Mouse (Mus musculus): ENCODE measurements around the gene Gm1043. TPM values are rescaled to one million over a fixed set of nuclear protein-coding genes. Genes with fewer than 3 reads are reported as not detected.

Gm1043 gene
- polyA plus RNA-seq, 1 experiment from 2014 or later = not detected

DNA sequence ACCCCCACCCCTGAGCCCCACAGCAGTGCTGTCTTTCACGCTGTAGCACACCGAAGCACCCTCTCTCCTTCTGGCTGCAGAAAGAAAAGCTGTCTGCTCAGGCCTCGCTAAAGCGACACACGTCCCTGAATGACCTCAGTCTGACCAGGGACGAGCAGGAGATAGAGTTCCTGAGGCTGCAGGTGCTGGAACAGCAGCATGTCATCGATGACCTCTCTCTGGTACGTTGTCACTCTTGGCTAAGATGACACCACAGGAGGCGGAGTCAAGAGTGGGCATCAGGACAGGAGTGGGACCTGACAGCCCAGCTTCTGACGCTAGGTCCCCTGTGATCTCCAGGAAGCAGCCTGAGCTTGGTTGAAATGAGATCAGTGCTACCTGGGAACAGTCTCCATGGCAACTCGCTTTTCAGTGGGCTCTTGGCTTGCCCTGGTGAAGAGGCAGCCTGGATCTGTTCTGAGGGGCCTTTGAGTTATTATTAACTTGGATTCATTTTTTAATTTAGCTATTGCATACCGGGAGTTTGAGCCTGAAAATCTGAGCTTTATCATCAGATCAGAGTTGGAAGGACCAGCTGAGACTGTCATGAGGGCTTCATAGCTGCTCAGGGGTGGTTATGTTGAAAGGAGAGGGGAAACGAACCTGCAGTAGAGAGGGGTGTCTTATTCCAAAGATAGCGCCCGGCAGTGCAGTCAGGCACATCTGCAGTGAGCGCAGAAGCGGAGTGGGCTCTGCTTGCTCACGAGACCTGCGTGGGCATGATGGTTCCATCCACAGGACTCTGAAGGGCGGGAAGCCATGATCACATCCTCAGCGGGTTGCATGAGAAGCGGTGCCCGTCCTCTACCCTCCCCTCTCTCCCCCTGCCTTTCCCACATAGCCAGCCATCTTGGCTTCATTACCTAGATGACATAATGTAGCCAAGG, 20.6 kb downstream of the Gm1043 start:
- DNase-seq (ENCODE audit: low spot score) = no peak
- 78% methylated on average over 23 of the region's 23 CpGs for WGBS
- no peak overlapping the region for H3K9ac ChIP-seq (replicated peaks; ENCODE audit: low read length)
- H3K27ac ChIP-seq (replicated peaks; ENCODE audit: low read depth, low read length) = no peak overlapping the region
- no peak for ATAC-seq (replicated peaks; ENCODE audit: insufficient number of reproducible peaks, low FRiP score, low TSS enrichment, low read depth)
- no peaks in the 10 kb centered on the region for H3K36me3 ChIP-seq (replicated peaks; ENCODE audit: control insufficient read depth, insufficient read depth, low read depth, low read length)
- H3K9me3 ChIP-seq (replicated peaks; ENCODE audit: control insufficient read depth, low read length) = no peaks in the 10 kb centered on the region
- no peaks in the 10 kb centered on the region for H3K27me3 ChIP-seq (ENCODE audit: control insufficient read depth, insufficient read depth, low read length)
- no peak overlapping the region for H3K4me3 ChIP-seq (ENCODE audit: low read depth, low read length)
- H3K4me1 ChIP-seq (ENCODE audit: control insufficient read depth, insufficient read depth, low read length) = no peaks in the 10 kb centered on the region
- H3K4me2 ChIP-seq (ENCODE audit: low read depth, low read length) = no peak overlapping the region

DNA sequence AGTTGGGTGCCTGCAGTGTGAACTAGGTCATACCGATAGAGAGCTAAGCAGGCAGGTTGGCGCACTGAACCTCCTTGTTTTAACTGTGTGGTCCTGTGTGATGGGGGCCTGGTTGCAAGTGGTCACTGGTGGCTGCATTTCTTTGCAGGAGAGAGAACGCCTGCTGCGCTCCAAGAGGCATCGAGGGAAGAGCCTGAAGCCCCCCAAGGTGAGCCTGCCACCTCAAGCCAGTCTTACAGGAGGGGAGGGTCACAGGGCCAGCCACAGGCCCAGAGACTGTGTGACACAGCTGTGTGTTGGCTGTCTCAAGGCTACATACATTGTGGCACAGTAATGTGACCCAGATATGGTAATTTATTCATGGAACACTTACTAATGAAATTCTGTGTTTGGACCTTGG, 21.9 kb downstream of the Gm1043 start:
- Histone ChIP-seq H3K9ac (replicated peaks; ENCODE audit: low read length) (no peak overlapping the region), H3K36me3 (replicated peaks; ENCODE audit: control insufficient read depth, insufficient read depth, low read depth, low read length) (no peaks in the 10 kb centered on the region), H3K27ac (replicated peaks; ENCODE audit: low read depth, low read length) (no peak overlapping the region), H3K9me3 (replicated peaks; ENCODE audit: control insufficient read depth, low read length) (no peaks in the 10 kb centered on the region), H3K4me2 (ENCODE audit: low read depth, low read length) (no peak overlapping the region), H3K4me1 (ENCODE audit: control insufficient read depth, insufficient read depth, low read length) (no peaks in the 10 kb centered on the region), H3K4me3 (ENCODE audit: low read depth, low read length) (no peak overlapping the region), H3K27me3 (ENCODE audit: control insufficient read depth, insufficient read depth, low read length) (no peaks in the 10 kb centered on the region)
- ATAC-seq (replicated peaks; ENCODE audit: insufficient number of reproducible peaks, low FRiP score, low TSS enrichment, low read depth) = no peak
- WGBS = 79% methylated on average over 5 of the region's 5 CpGs
- no peak for DNase-seq (ENCODE audit: low spot score)

DNA sequence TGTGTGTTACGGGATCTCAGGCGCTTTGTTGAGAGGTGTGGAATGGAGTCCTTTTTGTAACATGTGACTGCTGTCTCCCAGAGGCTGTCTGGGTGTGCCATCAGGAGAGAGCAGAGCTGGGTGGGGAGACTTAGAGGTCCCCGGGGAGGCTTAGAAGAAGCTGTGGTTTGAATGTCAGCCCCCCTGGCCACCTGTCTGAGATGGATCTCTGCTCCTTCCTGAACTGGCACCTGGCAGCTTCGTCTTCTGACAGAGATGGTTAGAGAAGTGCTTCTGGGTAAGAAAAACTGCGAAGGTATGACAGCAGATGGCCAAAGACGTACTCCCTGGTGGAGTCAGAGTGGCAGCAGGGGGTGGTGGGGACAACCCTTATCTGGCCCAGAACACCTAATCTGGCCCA, 22.4 kb downstream of the Gm1043 start:
- no peak overlapping the region for H3K9ac ChIP-seq (replicated peaks; ENCODE audit: low read length)
- no peaks in the 10 kb centered on the region for H3K27me3 ChIP-seq (ENCODE audit: control insufficient read depth, insufficient read depth, low read length)

DNA sequence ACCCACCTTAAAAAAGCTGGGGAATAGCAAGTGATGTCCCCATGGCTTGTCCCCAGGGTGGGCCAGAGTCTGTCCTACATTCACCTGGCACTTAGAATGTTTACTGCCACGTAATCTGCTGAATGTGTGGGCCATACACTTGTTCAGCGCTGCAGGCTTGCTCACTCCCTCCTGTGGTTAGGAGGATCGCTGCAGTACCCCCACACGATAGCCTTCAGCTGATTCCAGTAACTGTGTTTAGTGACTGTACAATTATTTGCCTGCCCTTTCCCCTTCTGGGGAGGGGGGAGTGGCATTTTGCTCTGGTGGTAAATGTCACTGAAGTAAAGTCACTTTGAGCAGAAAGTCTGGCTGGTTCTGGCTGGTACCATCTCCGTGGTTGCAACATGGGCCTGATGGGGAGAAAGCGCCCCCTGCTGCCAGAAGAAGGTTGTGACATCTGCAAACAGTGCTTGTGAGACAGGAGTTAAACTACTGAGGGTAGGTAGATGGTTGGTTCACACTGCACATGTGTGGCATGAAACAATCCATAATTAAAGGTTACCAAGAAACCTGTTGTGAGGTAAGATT, 24.2 kb downstream of the Gm1043 start:
- H3K4me1 ChIP-seq (ENCODE audit: control insufficient read depth, insufficient read depth, low read length) = no peaks in the 10 kb centered on the region
- H3K36me3 ChIP-seq (replicated peaks; ENCODE audit: control insufficient read depth, insufficient read depth, low read depth, low read length) = no peaks in the 10 kb centered on the region
- WGBS = 39% methylated on average over 6 of the region's 6 CpGs
- ATAC-seq (replicated peaks; ENCODE audit: insufficient number of reproducible peaks, low FRiP score, low TSS enrichment, low read depth) (no peak), DNase-seq (ENCODE audit: low spot score) (peak; percentile 70)
- no peak overlapping the region for H3K27ac ChIP-seq (replicated peaks; ENCODE audit: low read depth, low read length)
- H3K27me3 ChIP-seq (ENCODE audit: control insufficient read depth, insufficient read depth, low read length) = no peaks in the 10 kb centered on the region
- H3K9me3 ChIP-seq (replicated peaks; ENCODE audit: control insufficient read depth, low read length) = no peaks in the 10 kb centered on the region
- no peak overlapping the region for H3K4me2 ChIP-seq (ENCODE audit: low read depth, low read length)
- no peak overlapping the region for H3K4me3 ChIP-seq (ENCODE audit: low read depth, low read length)
- H3K9ac ChIP-seq (replicated peaks; ENCODE audit: low read length) = no peak overlapping the region

More for the DNA sequence above, 22.4 kb downstream of the Gm1043 start:
- no peak overlapping the region for H3K4me2 ChIP-seq (ENCODE audit: low read depth, low read length)
- no peaks in the 10 kb centered on the region for H3K4me1 ChIP-seq (ENCODE audit: control insufficient read depth, insufficient read depth, low read length)
- ATAC-seq (replicated peaks; ENCODE audit: insufficient number of reproducible peaks, low FRiP score, low TSS enrichment, low read depth) (no peak), DNase-seq (ENCODE audit: low spot score) (no peak)
- no peaks in the 10 kb centered on the region for H3K36me3 ChIP-seq (replicated peaks; ENCODE audit: control insufficient read depth, insufficient read depth, low read depth, low read length)
- H3K4me3 ChIP-seq (ENCODE audit: low read depth, low read length) = no peak overlapping the region
- H3K9me3 ChIP-seq (replicated peaks; ENCODE audit: control insufficient read depth, low read length) = no peaks in the 10 kb centered on the region
- no peak overlapping the region for H3K27ac ChIP-seq (replicated peaks; ENCODE audit: low read depth, low read length)
- WGBS = 81% methylated on average over 6 of the region's 6 CpGs

DNA sequence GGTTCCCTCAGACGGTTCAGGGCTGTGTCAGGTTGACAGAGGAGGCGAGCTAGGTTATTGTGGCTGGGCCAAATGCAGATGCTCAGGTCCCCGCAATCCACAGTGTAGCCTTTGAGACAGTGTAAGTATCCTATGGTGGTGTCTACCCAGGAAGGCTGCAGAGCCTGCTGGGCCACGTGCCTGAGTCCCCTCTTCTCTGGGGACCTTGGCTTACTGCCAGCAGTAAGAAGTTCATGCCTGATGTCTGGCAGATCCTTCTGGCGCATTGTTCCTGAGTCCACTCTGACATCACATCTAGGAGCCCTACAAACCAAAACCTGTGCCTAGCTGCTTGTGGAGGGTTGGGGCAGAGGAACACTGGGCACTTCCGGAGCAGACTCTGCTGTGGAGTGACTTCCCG, 27.2 kb downstream of the Gm1043 start:
- Histone ChIP-seq H3K4me2 (ENCODE audit: low read depth, low read length) (no peak overlapping the region), H3K9me3 (replicated peaks; ENCODE audit: control insufficient read depth, low read length) (no peaks in the 10 kb centered on the region), H3K27ac (replicated peaks; ENCODE audit: low read depth, low read length) (no peak overlapping the region), H3K4me3 (ENCODE audit: low read depth, low read length) (no peak overlapping the region), H3K36me3 (replicated peaks; ENCODE audit: control insufficient read depth, insufficient read depth, low read depth, low read length) (no peaks in the 10 kb centered on the region), H3K27me3 (ENCODE audit: control insufficient read depth, insufficient read depth, low read length) (no peaks in the 10 kb centered on the region), H3K9ac (replicated peaks; ENCODE audit: low read length) (no peak overlapping the region), H3K4me1 (ENCODE audit: control insufficient read depth, insufficient read depth, low read length) (no peaks in the 10 kb centered on the region)
- 79% methylated on average over 7 of the region's 7 CpGs for WGBS
- no peak for ATAC-seq (replicated peaks; ENCODE audit: insufficient number of reproducible peaks, low FRiP score, low TSS enrichment, low read depth)
- DNase-seq (ENCODE audit: low spot score) = no peak

DNA sequence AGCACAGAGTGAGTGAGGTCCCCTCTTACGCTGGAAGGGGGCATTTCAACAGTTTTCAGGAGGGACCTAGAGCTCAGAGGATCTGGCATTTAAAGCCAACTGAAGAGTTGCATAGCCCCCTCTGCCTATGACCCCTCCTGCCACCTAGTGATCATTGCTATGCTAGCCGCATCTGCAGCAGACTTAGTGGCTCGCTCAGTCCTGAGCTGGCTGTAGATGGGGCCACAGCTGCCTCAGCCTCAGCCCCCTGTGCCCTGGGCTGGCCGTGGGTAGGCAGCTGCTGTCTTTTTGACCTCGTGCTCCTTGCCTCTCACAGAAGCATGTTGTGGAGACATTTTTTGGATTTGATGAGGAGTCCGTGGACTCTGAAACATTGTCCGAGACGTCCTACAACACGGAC, 32.0 kb downstream of the Gm1043 start:
- Histone ChIP-seq H3K36me3 (replicated peaks; ENCODE audit: control insufficient read depth, insufficient read depth, low read depth, low read length) (no peaks in the 10 kb centered on the region), H3K9me3 (replicated peaks; ENCODE audit: control insufficient read depth, low read length) (no peaks in the 10 kb centered on the region), H3K27me3 (ENCODE audit: control insufficient read depth, insufficient read depth, low read length) (no peaks in the 10 kb centered on the region), H3K27ac (replicated peaks; ENCODE audit: low read depth, low read length) (no peak overlapping the region), H3K9ac (replicated peaks; ENCODE audit: low read length) (no peak overlapping the region), H3K4me1 (ENCODE audit: control insufficient read depth, insufficient read depth, low read length) (no peaks in the 10 kb centered on the region), H3K4me3 (ENCODE audit: low read depth, low read length) (no peak overlapping the region), H3K4me2 (ENCODE audit: low read depth, low read length) (no peak overlapping the region)
- WGBS = 61% methylated on average over 9 of the region's 9 CpGs
- no peak for ATAC-seq (replicated peaks; ENCODE audit: insufficient number of reproducible peaks, low FRiP score, low TSS enrichment, low read depth)
- no peak for DNase-seq (ENCODE audit: low spot score)

DNA sequence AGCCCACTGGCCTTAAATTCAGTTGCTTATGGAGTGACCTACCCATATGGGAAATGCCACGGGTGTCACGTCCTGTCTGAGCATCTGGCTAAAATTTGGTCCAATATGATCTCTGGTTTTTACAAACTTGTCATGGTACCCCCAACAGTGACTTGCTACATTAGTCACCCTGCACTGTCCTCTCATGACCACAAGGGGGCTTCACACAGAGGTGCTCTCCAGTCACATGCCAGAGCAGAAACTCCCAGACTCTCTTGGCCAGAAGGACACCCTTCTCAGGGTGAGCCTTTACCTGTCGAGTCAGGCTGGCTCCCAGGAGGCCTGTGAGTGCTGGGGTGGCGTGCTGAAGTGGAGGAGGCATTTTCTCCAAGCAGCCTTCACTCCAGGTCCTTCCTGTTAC, 33.1 kb downstream of the Gm1043 start:
- Histone ChIP-seq H3K27me3 (ENCODE audit: control insufficient read depth, insufficient read depth, low read length) (no peaks in the 10 kb centered on the region), H3K9me3 (replicated peaks; ENCODE audit: control insufficient read depth, low read length) (no peaks in the 10 kb centered on the region), H3K36me3 (replicated peaks; ENCODE audit: control insufficient read depth, insufficient read depth, low read depth, low read length) (no peaks in the 10 kb centered on the region), H3K4me1 (ENCODE audit: control insufficient read depth, insufficient read depth, low read length) (no peaks in the 10 kb centered on the region), H3K4me3 (ENCODE audit: low read depth, low read length) (no peak overlapping the region), H3K4me2 (ENCODE audit: low read depth, low read length) (no peak overlapping the region), H3K9ac (replicated peaks; ENCODE audit: low read length) (no peak overlapping the region), H3K27ac (replicated peaks; ENCODE audit: low read depth, low read length) (no peak overlapping the region)
- 50% methylated on average over 4 of the region's 4 CpGs for WGBS
- ATAC-seq (replicated peaks; ENCODE audit: insufficient number of reproducible peaks, low FRiP score, low TSS enrichment, low read depth) (no peak), DNase-seq (ENCODE audit: low spot score) (peak; percentile 56)

DNA sequence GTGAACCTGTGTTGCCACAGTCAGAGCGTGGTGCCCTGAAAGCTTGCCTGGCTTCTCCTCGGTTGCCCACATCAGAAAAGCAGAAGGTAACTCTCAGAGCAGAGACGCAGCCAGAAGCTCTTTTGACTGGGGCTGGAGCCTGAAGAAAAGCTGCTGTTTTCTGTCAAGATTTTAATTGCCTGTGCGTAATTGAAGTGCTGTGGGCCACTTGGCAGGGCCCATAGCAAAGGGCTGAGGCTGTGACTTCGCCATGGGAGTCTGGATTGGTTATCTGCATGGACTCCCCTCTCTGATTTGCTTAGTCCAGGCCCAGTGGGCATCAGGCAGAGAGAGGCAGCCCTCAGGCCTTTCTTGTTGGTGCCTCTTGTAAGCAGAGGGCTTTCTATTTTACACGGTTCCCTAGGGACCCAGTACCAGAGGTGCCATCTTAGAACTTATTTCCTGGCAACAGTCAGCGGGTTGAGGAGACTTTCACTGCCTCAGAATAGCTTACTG, 36.1 kb downstream of the Gm1043 start:
- no peak overlapping the region for H3K9ac ChIP-seq (replicated peaks; ENCODE audit: low read length)
- no peak overlapping the region for H3K4me2 ChIP-seq (ENCODE audit: low read depth, low read length)
- ATAC-seq (replicated peaks; ENCODE audit: insufficient number of reproducible peaks, low FRiP score, low TSS enrichment, low read depth) (no peak), DNase-seq (ENCODE audit: low spot score) (no peak)
- 88% methylated on average over 7 of the region's 7 CpGs for WGBS
- H3K27ac ChIP-seq (replicated peaks; ENCODE audit: low read depth, low read length) = no peak overlapping the region
- H3K27me3 ChIP-seq (ENCODE audit: control insufficient read depth, insufficient read depth, low read length) = no peaks in the 10 kb centered on the region
- no peak overlapping the region for H3K4me3 ChIP-seq (ENCODE audit: low read depth, low read length)
- no peaks in the 10 kb centered on the region for H3K36me3 ChIP-seq (replicated peaks; ENCODE audit: control insufficient read depth, insufficient read depth, low read depth, low read length)
- no peaks in the 10 kb centered on the region for H3K9me3 ChIP-seq (replicated peaks; ENCODE audit: control insufficient read depth, low read length)
- H3K4me1 ChIP-seq (ENCODE audit: control insufficient read depth, insufficient read depth, low read length) = no peaks in the 10 kb centered on the region

Data from embryonic facial prominence, embryonic 11.5 days (tissue).